Mouse (Mus musculus): ENCODE data around the gene D17Wsu92e.

The D17Wsu92e gene

GRCm38 (mm10) chr17:27821407-27822338 is 1.2 kb upstream of the D17Wsu92e start:
- DNase-seq: peak; percentile 45

DNA sequence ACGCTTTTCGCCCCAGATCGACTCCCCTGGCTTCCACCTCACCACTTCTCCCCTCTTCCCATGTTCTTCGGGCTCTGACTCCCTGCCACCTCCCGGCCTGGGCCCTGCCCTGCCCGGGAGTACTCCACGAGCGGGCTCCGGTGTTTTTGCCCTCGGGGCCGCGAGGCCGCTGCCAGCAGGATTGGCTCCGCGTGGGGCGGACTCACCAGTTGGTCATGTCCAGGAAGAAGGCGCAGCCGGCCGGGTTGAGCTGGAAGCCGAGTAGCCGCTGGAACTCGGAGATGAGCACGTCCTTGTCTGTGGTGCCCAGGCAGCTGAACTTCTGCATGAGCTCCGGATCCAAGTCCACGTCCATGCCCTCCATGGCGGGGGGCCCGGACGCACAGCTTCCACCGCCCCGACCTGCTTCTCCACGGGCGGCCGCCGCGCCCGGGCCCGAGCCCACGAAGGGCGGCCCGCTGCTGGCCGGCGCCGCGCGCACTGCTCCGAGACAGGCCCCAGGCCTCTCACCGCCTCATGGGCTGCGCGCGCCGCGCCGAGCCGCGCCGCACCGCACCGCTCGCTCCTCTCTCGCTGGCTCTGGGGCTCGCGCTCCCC is 379 bp downstream of the D17Wsu92e start:
- DNase-seq: peak; percentile 63

DNA sequence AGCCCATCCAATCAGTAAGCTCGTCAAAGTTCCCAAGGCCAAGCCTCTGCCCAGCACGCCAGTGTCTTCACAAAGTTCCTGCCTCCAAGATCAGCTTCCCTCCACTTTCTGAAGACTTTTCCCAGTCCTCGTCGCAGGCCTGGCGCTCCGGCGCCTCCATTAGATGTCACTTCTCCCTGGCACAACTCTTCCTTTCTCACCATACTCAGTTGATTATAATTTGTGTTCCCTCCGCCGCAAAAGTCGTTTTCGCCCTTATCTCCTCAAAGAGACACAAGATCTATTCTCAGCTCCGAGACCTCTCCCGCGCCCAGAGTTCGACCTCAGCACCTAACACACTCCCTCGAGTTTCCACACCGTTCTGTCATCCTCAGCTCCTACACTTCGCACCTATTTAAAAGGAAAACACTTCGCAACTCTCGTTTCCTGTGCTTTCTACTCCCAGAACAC is 902 bp downstream of the D17Wsu92e start:
- peak; percentile 51 for DNase-seq

DNA sequence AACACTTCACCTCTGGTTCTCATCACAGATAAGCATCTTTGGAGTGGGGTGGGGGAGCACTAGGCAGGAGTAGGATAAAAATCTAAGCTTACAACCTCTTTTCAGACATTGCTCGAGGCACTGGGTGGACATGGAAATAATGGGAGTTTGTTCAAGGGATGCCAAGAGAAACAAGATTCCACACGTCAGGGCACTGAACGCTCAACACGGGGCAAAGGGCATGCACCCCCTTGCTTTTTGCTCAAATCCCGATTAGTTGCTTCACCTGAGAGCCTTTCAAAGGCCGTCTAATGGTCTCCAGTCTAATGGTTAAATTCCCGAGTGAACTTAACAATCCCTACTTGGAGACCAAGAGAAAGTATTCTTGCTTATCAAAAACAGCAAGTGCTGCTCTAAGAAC is 1.4 kb downstream of the D17Wsu92e start:
- no peak for DNase-seq

DNA sequence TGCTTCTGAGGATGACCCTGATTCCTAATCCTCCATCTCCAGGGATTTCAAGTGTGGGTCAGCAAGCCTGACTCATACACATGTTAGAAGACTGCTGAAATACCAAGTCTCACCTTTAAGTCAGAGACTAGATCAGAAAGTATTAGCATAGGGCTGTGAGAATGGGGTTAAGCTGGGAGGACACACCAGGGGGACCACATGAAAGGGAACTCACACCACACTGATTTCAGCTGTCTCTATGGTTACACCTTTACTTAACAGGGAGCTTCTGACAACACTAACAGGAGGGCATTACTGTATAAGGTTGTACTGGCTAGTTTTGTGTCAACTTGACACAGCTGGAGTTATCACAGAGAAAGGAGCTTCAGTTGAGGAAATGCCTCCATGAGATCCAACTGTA is 5.8 kb downstream of the D17Wsu92e start:
- no peak for DNase-seq

DNA sequence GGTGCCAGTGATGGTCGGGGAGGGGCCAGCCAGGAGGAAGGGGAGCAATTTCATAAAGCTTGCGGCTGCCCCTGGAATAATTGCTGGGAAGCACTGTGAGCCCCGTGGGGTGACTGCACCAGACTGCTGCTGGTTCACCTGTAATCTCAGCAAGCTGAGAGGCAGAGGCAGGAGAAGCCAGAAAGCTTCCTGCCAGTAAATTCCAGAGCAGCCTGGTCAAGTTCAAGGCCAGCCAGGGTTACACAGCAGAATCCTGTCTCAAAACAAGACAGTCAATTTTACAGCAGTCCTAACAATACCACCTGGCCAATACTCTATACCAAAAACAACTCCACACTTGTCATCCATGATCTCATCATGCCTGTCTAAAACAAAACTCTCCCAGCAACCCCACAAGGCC is 8.5 kb downstream of the D17Wsu92e start:
- DNase-seq: no peak

GRCm38 (mm10) chr17:27810569-27811331 is 9.7 kb downstream of the D17Wsu92e start:
- DNase-seq: no peak

GRCm38 (mm10) chr17:27807542-27808078 is 12.8 kb downstream of the D17Wsu92e start:
- no peak for DNase-seq

GRCm38 (mm10) chr17:27804803-27805770 is 15.4 kb downstream of the D17Wsu92e start:
- no peak for DNase-seq

DNA sequence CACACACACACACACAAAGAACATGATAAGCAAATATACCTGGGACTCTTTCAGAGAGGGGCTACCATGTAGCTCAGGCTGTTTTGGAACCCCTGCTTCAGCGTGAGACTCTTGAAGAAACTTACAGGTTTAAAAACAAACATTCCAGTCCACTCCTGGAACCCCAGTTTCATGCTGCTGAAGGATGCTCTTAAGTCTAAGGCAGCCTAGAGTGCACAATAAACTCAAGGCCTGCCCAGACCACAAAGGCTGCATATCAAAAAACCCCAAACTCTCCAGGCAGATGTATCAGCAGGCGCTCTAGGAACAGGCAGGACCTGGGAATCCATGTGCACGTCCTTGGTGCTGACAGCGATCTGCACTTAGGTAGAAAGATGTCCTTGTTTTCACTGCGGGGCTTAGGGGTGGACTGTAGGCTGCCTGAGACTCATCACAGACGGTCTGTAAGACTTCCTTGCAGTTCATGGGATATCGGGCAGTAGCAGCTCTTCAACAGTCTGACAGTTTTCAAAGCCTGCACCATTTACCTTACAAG is 16.2 kb downstream of the D17Wsu92e start:
- no peak for DNase-seq

DNA sequence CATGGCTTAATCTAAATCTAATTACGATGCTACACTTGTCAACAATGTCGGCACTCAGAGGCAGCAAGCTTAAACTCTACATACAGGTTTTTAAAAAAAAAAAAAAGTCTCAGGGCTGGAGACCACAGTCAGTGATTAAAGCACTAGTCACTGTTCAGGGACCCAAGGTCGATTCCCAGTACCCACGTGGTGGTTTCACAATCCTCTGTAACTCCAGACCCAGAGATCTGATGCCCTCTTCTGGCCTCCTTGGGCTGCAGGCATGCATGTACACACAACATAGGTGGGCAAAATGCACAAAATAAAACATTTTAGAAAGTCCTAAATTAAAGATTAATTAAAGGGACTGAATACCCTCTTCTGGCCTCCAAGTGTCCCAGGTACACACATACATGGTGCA is 16.7 kb downstream of the D17Wsu92e start:
- DNase-seq: no peak

DNA sequence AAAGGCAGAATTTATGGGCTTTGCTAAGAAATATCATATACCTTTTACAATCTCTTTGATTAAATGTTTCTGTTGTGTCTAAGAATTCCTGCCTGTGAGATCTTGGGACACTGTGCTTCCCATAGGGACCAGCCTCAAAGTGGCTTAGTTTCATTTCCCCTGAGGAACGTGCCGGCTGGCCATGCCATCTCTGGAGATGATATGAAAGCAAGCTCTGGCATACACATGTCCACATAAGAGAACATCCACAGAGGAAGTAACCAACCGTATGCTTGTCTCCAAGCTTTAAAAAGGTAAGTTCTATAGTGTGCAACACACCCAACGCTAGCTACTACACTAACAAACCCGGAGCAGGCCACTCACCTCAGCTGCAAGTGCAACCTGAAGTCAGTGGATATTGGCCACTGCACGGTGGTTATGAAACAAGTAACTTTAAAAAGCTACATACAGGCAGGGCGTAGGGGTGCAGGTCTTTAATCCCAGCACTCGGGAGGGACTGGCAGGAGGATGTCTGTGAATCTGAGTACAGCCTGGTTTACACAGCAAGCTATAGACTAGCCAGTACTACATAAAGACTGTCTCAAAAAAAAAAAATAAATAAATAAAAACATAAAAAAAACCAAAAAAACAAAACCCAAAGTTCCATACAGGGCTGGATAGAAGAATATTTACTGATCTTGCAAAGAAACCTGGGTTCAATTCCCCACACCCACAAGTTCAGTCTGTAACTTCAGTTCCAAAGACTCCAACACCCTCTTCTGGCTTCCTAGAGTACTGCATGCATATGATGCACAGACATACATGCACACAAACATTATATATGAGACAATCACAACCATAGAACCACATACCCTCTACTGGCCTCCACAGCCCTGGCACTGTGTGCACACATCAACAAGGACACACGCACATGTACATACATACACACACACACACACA is 19.5 kb downstream of the D17Wsu92e start:
- no peak for DNase-seq

- no peak for DNase-seq
Observed at GRCm38 (mm10) chr17:27799771-27800584, 20.5 kb downstream of the D17Wsu92e start.

- peak; percentile 66 for DNase-seq
Observed at GRCm38 (mm10) chr17:27797341-27797872, 23.0 kb downstream of the D17Wsu92e start.

GRCm38 (mm10) chr17:27796780-27797179 is 23.7 kb downstream of the D17Wsu92e start:
- peak; percentile 69 for DNase-seq

DNA sequence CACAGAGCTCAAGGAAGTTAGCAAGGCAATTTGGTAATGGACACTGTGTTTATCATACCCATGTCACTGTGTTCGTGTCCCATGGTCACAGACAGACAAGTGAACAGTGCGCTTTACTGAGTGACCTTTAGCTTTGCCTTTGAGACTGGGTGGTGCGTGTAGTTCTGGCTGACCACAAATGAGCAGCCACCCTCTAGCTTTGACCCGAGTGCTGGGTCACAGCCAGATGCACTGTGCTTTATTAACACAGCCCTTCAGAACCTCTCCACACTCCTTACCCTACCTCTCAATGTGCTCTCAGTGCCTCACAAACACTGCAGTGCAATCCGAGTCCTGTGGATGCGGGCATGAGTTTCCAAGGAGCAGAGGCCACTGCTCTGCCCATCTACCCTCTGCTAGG is 27.3 kb downstream of the D17Wsu92e start:
- DNase-seq: peak; percentile 72

GRCm38 (mm10) chr17:27792516-27792915 is 27.9 kb downstream of the D17Wsu92e start:
- no peak for DNase-seq

GRCm38 (mm10) chr17:27791556-27791955 is 28.9 kb downstream of the D17Wsu92e start:
- no peak for DNase-seq

DNA sequence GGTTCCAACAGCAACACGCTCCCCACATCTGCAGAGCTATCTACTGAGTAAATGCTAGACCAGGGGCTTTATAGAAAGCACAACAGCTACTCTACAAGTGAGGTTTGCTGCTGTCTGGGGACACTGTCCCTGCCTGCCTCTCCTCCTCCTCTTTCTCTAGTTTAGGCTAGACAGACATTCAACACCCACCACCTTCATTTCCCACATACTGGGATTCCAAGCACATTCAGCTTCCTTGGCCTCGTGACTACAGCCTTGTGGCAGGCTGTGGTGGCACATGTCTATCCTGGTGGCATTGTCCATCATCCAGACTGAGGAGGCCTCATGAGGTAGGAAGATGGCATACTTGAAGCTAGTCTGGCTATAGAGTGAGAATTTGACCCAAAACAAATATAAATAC is 29.5 kb downstream of the D17Wsu92e start:
- DNase-seq: no peak
